Mouse (Mus musculus): ENCODE measurements around the gene Sema4a.
"Not testable (repeated sequence)": the region's sequence is repeated elsewhere in the genome, so short reads cannot be mapped to it uniquely, and the experiment has no call there.

The Sema4a gene

DNA sequence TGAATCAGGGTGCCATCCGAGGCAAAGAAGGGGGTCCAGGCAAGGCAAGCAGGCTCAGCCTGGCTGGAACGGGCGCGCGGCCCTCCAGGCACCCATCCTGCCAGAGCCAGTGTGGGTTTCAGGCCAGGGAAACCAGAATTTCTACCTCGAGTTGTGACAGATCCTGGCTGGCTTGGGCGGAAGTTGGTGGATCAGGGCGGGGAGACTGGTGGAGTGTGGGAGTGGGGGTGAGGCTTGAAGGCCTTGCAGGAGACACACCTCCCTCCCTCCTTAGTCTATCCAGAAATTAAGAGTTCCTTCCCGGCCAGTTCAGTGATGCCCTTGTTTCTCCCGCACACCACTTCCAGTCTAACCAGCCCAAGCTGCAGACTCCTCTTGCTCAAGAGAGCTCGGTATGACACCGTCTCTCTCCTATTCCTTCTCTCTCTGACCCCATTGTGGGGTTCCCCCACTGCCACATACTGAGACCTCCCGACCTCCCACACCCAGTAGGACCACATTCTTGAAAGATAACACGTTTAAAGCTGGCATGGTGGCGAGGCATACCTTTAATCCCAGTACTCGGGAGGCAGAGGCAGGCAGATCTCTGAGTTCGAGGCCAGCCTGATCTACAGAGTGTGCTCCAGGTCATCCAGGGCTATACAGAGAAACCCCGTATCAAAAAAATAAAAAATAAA lies 5.3 kb downstream of the Sema4a start:
- DNase-seq (ENCODE audit: low spot score) = no peak

DNA sequence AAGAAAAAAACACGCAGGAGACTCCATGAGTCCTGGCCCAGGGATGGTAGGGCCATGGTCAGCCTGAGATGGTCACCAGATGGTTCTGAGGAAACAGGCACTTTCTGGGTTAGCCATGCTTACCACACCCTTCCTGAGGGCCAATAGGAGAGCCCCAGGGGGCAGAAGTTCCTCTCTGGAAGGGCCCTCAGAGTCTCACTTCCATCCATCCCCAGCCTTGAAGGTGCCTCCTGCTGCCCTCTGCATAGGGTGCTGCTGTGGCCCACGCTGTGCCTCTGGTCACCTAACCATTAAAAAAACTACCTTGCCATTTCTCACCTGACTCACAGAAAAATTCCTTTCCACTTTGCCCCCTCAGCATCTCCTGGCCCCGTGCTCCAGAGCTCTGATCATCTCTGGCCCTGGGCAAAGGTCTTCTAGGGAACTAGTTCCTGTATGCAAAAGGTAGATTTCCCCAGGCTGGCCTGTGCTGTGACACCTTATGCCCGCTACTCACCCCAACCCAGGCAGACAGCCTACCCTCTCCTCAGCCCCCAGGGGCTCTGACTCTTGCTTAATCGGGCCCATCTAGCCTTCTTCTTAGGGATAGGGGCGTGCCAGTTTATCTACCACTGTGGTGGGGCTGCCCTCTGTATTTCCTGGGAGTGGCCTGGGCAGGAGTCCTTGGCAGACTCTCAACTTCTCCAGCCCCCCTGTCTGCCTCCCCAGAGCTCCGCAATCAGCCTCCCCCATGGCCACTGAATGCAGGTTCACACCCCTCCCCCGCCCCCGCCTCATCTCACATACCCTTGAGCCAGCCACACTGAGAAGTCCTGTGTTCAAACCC lies 6.0 kb downstream of the Sema4a start:
- DNase-seq (ENCODE audit: low spot score) = no peak

DNA sequence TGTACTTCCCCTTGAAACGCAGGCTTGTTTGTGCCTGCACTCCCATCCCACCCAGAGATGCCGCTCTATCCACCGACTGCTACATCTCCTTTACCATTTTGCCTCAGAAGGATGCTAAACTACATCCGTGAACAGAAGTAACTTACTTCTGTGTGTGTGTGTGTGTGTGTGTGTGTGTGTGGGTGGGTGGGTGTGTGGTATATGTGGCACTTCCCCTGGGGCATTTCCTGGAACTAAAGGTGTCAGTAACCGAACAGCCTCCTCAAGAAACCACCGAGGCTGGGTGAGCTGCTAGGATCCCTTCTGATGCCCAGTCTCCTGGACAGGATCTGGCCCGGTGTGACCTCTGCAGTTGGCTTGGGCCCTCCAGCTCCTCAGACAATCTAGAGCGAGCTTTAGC lies 7.0 kb downstream of the Sema4a start:
- DNase-seq (ENCODE audit: low spot score) = no peak

DNA sequence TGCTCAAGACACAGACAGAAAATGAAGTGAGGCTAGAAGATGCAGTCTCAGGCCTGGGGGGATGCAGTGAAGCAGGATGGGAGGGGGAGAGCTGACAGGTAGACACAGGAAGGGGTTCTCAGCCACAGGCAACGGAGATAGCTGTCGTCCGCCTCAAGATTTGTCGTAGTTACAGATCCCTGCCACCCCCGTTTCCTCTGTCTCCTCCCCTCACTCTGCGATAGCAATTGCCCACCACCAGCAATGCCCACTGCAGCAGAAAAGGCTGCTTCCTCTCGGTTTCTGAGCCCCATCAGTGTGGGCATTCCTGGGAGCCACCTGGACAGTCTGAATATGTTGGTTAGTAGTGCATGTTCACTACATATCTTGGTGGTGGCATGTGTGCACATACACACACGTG lies 7.6 kb downstream of the Sema4a start:
- DNase-seq (ENCODE audit: low spot score) = no peak

DNA sequence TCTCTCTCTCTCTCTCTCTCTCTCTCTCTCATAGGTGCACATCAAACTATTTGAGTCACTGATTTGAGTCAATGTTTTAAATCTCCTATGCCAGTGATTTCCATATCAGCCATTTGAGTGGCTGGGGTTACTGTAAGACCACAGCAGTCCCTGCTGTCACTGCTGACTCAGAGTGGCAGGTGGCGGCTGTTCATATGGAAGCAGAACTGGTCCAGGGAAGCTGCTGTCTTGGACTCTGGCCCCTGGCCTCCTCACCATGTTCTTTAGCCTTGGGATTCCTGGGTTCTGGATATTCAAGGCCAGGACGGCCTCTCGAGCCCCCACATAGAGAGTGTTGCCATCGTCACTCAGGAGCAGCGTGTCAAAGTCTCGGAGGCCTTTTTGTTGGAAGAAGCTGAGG lies 8.3 kb downstream of the Sema4a start:
- DNase-seq (ENCODE audit: low spot score) = no peak

DNA sequence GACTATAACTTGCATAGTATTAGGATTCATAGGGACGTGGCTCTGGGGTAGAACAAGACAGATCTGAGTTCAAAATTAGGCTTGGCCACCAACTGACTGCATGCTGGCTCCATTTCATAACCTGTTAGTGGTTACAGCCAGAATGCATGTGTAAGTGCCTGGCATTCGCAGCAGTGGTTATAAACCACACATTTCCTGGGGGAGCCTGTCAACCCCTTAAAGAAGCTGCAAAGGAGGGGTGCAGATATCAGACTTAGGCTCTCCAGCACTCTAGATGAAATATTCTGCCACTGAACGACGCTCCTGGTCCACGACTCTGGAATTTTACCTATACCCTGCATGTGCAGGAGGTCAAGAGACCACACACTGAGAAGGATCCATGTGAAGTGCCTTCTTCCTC lies 8.7 kb downstream of the Sema4a start:
- no peak for DNase-seq (ENCODE audit: low spot score)

DNA sequence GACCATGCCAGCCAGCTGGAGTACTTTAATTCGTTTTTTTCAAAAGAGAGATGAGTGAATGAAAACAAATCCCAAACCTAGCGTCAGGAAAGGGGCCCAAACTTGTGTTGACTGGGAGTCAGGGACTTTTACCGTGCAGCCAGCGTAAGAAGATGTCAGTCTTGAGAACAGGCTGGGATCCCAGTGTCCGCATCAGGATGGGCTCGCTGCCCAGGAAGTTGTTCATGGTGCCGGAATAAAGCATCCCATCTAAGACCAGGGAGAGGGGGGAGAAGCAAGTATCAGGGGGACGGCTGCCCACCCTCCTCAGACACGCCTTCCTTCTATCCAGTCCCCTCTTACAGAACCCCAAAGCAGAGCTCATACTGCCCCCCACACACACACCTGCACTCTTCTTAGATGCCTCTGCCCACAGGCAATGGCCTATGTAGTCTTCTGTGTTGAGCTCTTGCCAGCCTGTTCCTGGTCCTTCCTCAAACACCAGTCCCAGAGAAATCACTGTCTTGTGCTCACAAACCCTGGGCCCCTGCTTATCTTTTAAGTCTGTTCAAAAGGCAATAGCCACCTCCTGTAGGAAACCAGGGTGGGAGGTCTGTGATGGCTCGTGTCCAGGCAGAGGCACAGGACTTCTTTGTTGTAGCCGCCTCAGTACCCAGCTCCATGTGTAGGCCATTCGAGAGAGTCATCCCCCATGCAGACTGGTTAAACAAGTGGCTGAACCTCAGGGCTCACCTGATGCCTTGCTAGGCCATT lies 10.4 kb downstream of the Sema4a start:
- DNase-seq (ENCODE audit: low spot score) = peak; percentile 71

DNA sequence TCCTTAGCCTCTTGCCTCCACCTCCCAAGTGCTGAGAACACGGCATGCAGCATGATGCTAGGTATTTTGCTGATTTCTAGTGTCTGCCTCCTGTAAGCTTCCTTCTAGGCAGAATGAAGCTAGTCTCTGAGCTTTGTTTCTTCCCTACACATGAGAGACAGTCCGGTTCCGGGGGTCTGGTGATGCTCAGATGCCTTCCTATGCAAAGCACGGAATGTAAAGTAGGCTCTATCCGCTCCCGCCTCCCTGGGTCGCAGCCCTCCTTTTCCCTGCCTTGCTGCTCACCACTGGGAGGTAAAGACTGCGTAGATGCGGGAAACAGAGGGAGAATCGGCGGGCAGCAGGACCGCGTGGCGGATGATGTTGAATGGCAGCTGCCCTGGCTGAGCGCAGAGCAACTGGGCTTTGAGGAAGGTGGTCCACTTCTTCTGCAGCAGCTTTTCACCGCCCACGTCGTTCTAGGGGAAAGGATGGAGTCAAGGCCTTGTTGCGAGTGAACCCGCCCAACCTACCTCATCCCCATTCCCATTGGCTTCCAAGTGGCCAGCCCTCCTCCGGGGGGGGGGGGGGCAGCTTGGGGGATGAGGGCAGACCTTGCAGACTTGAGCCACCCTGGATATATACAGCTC lies 11.5 kb downstream of the Sema4a start:
- DNase-seq (ENCODE audit: low spot score) = no peak

DNA sequence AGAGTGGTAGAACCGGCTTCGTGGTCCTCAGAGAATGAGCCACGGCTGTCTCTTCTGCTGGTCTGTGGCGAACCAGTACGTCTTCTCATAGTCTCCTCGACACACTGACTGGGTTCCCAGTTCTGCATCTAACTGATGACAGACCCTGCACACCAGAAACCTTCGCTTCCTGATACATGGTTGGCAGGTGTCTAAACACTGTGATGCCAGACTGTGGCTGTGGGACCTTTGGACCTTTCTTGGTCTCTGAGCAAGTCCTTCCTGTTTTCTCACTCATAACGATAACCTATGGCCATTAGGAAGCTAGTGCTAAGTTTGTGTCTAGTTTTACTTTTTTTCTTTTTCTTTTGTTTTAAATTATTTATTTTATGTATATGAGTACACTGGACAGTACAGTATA lies 12.5 kb downstream of the Sema4a start:
- no peak for DNase-seq (ENCODE audit: low spot score)

DNA sequence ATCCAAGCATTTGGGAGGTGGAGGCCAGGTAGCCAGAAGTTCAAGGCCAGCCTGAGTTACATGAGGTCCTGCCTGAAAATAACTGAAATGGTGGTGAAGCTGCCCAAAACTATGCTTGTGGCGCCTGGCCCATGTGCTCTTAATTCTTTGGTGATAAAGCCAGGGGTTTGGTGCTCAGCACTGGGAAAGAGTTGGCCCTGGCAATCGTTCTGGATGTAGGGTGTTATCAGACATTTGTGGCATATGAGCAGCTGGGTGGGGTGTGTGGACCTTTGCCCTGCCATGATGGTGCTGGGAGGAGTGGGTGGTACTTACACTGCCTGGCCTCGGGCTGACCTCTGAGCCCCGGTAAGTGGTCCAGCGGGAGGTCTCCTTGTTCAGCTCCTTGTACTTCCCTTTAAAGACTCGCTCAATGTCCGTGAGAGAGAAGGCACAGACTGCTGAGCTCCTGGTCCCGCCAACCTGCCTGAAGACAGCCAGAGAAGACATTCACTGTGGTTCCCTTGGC lies 13.3 kb downstream of the Sema4a start:
- no peak for DNase-seq (ENCODE audit: low spot score)

DNA sequence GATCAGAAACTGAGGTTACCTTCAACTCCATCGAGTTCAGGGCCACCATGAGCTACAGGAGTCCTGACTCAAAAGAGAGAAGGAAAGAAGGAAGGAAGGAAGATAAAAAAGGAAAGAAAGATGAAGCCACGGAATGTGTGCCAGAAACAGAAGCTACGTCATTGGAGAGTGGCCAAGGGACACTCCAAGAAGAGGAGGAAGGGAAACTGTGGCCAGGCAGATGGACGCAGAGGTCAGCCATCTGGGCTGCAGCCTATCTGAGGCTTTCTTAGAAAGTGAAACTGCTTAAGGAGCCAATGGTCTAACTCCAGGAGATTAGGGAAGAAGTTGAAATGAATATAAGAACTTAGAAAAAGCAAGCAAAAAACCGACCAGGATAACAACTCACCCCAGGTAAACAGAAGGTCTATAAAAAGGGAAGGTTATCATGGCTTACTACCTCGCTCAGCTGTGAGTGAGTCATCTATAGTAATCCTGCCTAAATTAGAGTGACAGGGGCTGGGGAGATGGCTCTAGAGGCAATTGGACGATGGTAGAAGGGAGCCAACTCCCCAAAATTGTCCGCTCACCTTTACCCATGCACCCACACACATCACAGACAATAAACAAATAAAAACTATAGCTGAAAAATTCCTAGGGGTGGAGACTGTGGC lies 14.4 kb downstream of the Sema4a start:
- no peak for DNase-seq (ENCODE audit: low spot score)

DNA sequence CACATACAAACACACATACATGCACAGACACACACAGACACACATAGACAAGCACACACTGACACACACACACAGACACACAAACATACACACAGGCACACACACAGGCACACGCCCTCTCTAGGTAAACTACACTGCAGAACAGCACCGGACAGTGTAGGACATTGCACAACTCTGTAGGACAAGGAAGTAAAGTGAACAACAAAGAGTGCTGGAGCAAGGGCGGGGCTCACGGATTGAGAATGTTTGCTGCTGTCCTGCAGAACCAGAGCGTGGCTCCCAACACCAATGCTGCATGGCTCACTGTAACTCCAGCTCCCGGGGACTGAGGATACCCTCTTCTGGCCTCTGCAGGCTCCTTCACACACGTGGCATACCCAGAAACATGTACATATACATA lies 18.1 kb downstream of the Sema4a start:
- no peak for DNase-seq (ENCODE audit: low spot score)

DNA sequence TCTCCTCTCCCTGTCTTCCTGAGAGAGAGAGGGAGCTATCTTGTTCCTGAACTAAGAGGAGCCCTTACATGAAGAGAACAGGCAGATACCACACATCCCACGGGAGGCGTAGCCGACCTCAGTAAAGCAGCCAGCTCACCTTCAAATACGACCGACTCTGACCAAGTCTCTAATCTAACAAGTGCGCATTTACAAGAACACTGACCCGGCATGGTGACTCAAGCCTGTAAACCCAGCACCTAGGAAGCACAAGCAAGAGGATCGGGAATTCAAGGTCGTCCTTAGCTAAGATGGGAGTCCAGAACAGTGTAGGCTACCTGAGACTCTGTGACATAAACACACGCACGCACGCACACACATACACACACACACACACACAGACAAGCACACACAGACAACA lies 18.5 kb downstream of the Sema4a start:
- no peak for DNase-seq (ENCODE audit: low spot score)

DNA sequence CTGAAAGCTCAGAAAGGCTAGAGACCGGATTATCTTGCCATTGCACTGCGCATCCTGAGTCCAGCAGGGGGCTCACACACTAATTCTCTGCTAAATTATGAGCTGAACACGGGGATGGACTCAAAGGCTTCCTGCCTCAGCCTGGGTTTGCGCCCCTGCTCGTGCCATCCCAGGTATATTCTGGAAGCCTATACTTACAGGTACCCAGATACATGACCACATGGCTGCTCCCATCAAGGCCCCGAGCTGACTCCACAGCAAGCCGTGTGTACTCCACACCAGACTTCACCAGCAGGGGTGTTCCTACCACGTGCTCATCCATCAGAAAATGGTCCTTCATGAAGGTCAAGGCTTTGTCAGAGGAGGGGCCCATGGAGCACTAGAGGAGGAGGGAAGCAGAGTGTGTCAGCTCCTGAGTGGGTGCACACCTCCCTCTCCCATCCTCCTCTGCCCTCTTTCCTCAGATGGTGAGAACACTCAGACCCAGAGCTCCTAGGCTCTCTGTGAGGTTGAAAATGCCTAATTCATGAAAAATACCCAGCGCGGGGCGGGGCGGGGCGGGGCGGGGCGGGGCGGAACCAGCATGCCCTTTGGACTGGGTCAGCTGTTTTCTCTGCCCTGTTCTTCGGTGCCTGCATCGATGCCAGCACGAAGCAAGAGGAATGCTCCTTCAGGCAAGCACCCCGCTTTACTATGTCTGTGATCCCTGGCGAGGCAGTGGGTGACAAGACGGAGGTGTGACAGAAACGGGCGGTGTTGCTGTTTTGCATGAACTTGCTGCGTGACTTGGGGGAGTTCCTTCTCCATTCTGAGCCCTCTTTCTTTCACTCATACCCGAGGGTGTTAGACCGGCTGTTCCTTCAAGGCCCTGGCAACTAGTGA lies 20.2 kb downstream of the Sema4a start:
- DNase-seq (ENCODE audit: low spot score) = peak; percentile 71

DNA sequence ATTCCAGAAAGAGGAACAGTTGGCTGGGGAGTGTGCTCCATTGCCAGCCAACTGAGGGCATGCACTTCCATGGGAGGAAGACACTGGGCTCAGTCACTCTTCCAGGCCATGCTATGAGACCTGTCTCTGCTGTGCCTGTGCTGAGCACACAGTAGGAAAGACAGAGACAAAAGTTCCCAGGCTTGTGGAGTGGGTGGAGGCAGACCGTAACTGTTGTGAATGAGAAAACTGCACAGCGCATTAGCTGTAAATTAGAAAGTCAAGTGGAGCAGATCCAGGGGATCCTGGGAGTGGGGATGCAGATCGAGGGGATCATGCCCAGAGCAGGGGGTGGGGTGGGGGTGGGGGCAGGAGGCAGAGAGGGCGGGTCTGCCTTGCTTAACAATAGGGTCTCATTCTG lies 21.4 kb downstream of the Sema4a start:
- DNase-seq (ENCODE audit: low spot score) = no peak

DNA sequence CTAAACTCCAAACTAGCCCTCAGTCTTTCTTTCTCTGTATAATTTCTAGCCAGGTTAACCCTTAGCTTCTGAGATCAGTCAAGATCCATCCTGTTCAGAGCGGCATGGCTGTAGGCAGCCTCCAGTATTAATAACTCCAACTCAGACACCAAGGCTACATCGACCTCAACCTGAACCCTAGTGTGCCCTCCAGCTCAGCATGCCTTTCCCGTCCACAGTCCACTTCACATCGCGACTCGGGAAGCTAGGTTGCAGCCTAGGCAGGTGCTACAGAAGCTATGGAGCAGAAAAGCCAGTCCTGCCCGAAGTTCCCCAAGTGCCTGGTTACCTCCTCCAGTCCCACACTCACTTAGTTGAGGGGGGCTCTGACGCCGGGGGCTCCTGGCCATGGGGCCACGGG lies 23.5 kb downstream of the Sema4a start:
- no peak for DNase-seq (ENCODE audit: low spot score)

DNA sequence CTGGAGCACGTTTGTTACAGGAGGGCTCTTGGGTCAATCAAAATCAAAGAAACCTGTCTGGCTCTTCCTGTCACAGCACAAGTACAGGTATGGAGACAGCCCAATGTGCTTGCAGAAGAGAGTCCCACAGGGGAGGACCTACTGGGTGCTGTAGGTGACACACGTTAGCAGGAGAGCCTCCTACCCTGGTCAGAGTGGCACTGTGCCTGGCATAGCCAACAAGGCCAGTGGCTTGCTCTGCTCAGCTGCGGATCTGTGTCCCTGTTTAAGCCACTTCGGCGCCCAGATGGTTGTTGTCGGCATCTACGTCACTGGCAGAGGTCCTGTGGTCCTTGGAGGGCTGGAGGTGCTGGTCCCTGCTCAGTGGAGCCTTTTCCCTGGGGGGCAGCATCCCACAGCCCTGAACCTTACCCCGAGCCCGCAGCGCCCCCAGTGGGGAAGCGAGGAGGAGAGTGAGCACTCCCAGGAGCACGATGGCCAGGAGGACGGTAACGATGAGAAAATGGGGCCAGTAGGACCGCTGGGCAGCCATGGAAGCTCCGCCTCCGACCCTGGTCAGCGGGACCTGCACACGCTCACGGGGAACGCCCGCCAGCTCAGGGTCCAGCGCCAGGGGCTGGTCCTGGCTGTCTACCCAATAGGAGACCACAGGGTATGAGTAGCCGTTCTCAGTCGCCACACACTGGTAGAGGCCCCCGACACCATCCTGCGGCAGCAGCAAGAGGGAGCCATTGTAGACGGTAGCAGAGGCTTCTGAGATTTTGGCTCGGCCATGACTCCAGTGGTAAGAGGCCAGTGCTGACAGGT lies 24.4 kb downstream of the Sema4a start:
- peak; percentile 79 for DNase-seq (ENCODE audit: low spot score)

DNA sequence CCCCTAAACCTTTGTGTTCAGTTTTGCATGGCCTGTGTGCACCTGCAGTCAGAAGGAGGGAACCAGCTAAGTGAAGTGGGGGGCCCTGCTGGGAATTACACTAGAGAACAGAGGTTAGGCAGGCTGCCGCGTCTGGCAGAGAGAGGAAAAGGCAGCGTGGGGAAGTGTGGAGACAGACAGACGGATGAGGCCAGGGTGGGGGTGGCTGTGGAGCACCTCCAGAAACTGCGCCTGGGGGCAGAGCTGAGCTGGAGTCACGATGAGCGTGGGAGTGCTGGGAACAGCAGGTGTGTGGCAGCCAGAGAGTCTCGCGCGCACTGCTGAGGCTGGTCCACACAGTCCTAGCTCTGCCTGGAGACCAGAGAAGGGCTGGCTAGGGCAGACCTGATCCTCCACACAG lies 25.5 kb downstream of the Sema4a start:
- DNase-seq (ENCODE audit: low spot score) = no peak

DNA sequence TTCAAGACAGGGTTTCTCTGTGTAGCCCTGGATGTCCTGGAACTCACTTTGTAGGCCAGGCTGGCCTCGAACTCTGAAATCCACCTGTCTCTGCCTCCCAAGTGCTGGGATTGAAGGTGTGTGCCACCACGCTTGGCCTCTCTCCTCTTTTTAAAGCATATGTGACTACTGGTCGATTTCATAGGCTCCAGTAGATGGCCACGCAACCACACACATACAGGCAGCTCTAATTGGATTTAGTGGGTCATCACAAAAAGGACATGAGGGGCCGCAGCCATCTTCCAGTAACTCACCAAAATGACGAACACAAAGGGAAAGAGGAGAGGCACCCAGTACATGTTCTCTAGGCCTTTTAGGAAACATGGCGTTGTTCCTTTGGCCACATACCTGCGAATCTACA lies 32.3 kb downstream of the Sema4a start:
- not testable (repeated sequence) for DNase-seq (ENCODE audit: low spot score)

DNA sequence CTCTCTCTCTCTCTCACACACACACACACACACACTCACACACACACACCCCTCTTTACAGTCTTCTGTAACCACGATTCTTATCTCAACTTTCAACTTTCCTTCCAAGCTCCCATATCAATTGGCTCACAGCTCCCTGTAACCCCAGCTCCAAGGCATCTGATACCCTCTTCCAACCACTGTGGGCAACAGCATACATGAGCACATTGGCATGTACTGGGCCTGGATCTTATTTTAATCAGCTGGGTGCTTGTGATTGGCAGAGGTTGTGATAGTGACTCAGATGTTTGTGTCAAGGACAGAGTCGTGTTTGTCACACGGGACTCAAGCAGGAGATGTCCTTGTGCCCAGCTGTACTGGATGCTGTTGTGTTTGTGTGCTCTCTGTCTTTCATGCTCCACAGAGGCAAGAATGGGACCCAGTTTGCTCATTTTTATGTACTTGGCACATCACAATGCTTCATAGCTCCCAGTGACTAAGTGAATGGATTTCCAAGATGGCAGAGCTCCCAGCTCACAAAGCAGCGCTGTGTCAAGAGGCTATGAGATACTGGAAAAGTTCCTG lies 33.6 kb downstream of the Sema4a start:
- no peak for DNase-seq (ENCODE audit: low spot score)
